Mouse (Mus musculus) small intestine, adult 2 months (tissue): Measurements from ENCODE around the gene Gm10491. TPM values are rescaled to one million over a fixed set of nuclear protein-coding genes. Genes with fewer than 3 reads are reported as not detected.

Source experiments
- H3K27ac ChIP-seq: fragments of 200-500 bp; 2 replicates; pipeline ENCODE4 v1.5.1; 2012; ENCODE audit warnings: low read depth, low read length, control low read depth, inconsistent platforms; ENCODE audit not compliant: insufficient read depth
- H3K27me3 ChIP-seq: fragments of 200-500 bp; 2 replicates; pipeline ENCODE4 v1.6.1; 2012; ENCODE audit warnings: mild to moderate bottlenecking, moderate library complexity, low read length, inconsistent platforms; ENCODE audit not compliant: control insufficient read depth, insufficient read depth
- H3K36me3 ChIP-seq: fragments of 200-500 bp; 2 replicates; pipeline ENCODE4 v1.6.1; 2012; ENCODE audit warnings: mild to moderate bottlenecking, low read length, control low read depth, inconsistent platforms; ENCODE audit not compliant: control insufficient read depth, insufficient read depth
- H3K4me1 ChIP-seq: fragments of 200-500 bp; 2 replicates; pipeline ENCODE4 v1.6.1; 2012; ENCODE audit warnings: low read length, inconsistent platforms, mixed read lengths; ENCODE audit not compliant: control insufficient read depth, insufficient read depth, insufficient read length
- H3K4me3 ChIP-seq: fragments of 200-500 bp; 2 replicates; pipeline ENCODE4 v1.5.1; 2012; ENCODE audit warnings: low read depth, mild to moderate bottlenecking, control low read depth, inconsistent platforms, low read length, moderate library complexity
- CTCF ChIP-seq: fragments of 200-500 bp; IDR thresholded peaks from 2 replicates; pipeline ENCODE4 v1.5.1; 2012; ENCODE audit warnings: low read depth, mild to moderate bottlenecking, control low read depth, inconsistent platforms, low read length, moderate library complexity, mixed read lengths; ENCODE audit not compliant: insufficient replicate concordance, insufficient read length; ENCODE audit errors: extremely low read depth
- POLR2A ChIP-seq: fragments of 200-500 bp; IDR thresholded peaks from 2 replicates; pipeline ENCODE4 v1.6.1; 2012; ENCODE audit warnings: low read depth, mild to moderate bottlenecking, control low read depth, inconsistent platforms, low read length, moderate library complexity
- WGBS: fragments of 180-500 bp; shearing (Covaris S2); methylation state at CpG from one replicate; pipeline ENCODE4 v1.1.7; 2018; 5-methylcytosine and 5-hydroxymethylcytosine counted together
- polyA plus RNA-seq: library from polyadenylated mRNA; depleted of rRNA; stranded (reverse); fragments of >200 nt; gene quantifications from 2 replicates; pipeline ENCODE4 v1.2.3, GENCODE M21; 2012; rRNA removed

Gene Gm10491
- polyA plus RNA-seq: not detected in 2 replicates

DNA sequence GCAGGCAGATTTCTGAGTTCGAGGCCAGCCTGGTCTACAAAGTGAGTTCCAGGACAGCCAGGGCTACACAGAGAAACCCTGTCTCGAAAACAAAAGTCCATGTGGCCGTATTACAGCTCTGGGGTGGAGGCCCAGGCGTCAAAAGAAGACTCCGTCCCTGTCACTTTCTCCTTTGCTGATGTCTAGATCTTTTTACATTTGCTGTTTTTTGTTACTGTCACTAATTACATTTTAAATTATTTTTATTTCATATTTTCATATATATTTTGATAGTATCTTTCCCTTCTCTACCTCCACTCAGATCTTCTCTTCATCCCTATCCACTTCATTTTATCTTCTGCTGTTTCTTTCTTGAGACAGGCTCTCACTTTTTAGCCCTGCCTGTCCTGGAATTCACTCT is at the start of gene Gm10491:
Gm10491 (minus strand) TSS at position 101 of the 400 bp plus-strand sequence.
- TF ChIP-seq CTCF (no peak), POLR2A (no peak)

DNA sequence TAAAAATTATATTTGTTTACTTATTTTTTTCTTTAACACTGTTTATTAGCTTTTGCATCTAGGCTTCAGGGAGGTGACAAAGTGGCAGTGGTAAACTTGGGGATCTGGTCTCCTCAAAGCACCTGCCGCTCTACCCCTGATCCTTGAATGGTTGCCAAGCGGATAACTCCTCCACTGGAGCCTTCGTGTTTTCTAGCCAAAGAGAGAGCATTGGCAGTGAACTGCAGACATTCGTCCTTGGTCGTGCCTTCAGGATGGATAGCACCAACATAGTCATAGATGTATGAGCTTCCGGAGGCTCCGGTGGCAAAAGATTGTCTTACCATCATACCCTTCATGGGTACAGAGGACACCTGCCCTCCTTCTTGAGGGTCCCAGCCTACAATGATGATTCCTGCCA is 42.5 kb upstream of the Gm10491 start:
- no peaks in the 10 kb centered on the region; the same call in 1 of the 2 replicates for H3K4me1 ChIP-seq
- H3K27me3 ChIP-seq: no peaks in the 10 kb centered on the region
- H3K27ac ChIP-seq: no peak overlapping the region
- no peak overlapping the region for H3K4me3 ChIP-seq
- no peaks in the 10 kb centered on the region for H3K36me3 ChIP-seq
- no peak for TF ChIP-seq CTCF
- TF ChIP-seq POLR2A: no peak
- 82% methylated on average over 7 of the region's 7 CpGs for WGBS

More for the DNA sequence above, at the start of gene Gm10491:
- Histone ChIP-seq H3K4me1 (no peaks in the 10 kb centered on the region), H3K4me3 (no peak within 1 kb of the TSS), H3K36me3 (peaks cover 5% of the 10 kb centered on the region; the same call in 1 of the 2 replicates), H3K27ac (no peak within 1 kb of the TSS), H3K27me3 (no peaks in the 10 kb centered on the region)
- 88% methylated on average over 5 of the region's 5 CpGs for WGBS

DNA sequence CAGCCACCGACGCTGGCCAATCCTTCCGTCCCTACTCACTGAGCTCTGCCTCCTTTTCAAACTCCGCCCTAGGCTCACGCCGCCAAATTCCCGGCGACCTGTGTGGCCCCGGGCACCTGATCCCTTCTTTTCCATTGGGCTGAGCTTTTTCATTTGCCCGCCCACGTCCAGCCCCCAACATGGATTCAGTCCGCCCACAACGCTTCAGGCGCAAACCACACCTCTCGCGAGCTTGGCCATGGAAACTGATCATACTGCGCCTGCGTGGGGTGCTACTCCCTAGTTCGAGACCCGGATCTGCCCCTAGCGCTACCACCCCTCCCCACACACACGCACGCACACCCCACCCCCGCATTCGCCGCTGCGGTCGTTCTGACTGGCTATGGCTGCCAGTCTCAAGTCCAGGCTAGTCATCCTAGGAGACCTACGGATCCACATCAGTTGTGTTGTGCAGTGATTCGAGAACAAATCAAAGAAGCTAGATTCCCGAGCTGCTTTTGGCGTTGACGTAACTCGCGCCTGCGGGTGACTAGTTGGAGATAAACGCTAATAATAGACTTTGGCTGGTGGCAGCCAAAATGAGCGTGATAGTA is 40.4 kb upstream of the Gm10491 start:
- Histone ChIP-seq H3K36me3 (no peaks in the 10 kb centered on the region), H3K4me3 (peak overlapping the region; percentile 80), H3K27me3 (no peaks in the 10 kb centered on the region), H3K4me1 (no peaks in the 10 kb centered on the region; the same call in 1 of the 2 replicates), H3K27ac (no peak overlapping the region)
- TF ChIP-seq POLR2A (no peak), CTCF (no peak)
- WGBS: 10% methylated on average over 38 of the region's 38 CpGs

DNA sequence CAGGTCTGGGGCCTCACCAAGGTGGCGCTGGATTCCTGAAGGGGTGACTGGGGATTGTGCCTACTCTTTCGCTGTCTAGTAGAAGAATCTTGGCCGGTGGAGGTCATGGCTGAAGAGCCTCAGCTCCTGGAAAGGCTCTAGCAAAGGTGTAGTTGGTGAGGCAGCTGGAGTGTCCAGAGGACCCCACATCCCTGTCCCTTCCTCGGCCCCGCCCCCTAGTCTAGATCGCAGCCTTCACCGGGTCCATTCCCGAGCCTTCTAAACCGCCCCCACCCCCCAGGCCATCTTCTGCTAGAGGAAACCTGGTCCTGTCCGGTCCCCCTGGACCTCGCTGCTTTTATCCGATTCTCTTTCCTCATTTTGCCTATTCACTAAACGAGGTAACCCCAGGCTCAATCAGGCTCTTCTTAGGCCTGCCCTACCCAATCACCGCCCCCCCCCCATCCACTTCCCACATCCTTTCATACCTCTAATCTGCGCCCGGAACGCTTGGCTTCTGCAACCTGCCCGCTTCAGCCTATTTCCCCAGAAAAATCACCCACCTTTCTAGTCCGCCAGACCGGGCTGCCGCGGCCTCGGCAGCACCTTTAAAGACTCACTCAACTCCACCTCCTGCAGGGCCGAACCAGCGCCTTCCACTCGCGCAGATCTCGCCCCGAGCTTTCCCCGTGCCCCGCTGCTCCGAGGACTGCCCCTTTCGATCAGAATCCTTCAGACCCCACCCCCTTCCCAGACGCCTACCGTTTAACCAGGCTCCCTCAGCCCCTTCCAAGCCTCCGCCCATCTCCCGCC is 39.7 kb upstream of the Gm10491 start, which contains the start of gene Hdac6:
Hdac6 (minus strand) TSS at position 782 of the 792 bp plus-strand sequence.
- 15% methylated on average over 36 of the region's 37 CpGs for WGBS
- Histone ChIP-seq H3K4me3 (peak within 1 kb of the TSS; percentile 80), H3K27ac (no peak within 1 kb of the TSS), H3K36me3 (no peaks in the 10 kb centered on the region), H3K27me3 (no peaks in the 10 kb centered on the region), H3K4me1 (no peaks in the 10 kb centered on the region; the same call in 1 of the 2 replicates)
- TF ChIP-seq CTCF (no peak), POLR2A (no peak)

- no peaks in the 10 kb centered on the region; the same call in 1 of the 2 replicates for H3K4me1 ChIP-seq
- no peaks in the 10 kb centered on the region for H3K27me3 ChIP-seq
- no peak overlapping the region for H3K4me3 ChIP-seq
- no peak overlapping the region for H3K27ac ChIP-seq
- WGBS: 80% methylated on average over 8 of the region's 8 CpGs
- TF ChIP-seq POLR2A: no peak
- no peak for TF ChIP-seq CTCF
- H3K36me3 ChIP-seq: no peaks in the 10 kb centered on the region
Measured at GRCm38 (mm10) chrX:7945618-7946017, 38.0 kb upstream of the Gm10491 start.

- 90% methylated on average over 6 of the region's 6 CpGs for WGBS
Measured at GRCm38 (mm10) chrX:7937667-7938066, 30.0 kb upstream of the Gm10491 start.

GRCm38 (mm10) chrX:7936874-7937273 is 29.2 kb upstream of the Gm10491 start:
- H3K27ac ChIP-seq: no peak overlapping the region
- WGBS: 76% methylated on average over 11 of the region's 11 CpGs
- no peak for TF ChIP-seq CTCF
- no peak for TF ChIP-seq POLR2A
- no peaks in the 10 kb centered on the region for H3K36me3 ChIP-seq
- H3K4me1 ChIP-seq: no peaks in the 10 kb centered on the region
- H3K27me3 ChIP-seq: no peaks in the 10 kb centered on the region
- H3K4me3 ChIP-seq: no peak overlapping the region

More at GRCm38 (mm10) chrX:7937667-7938066, 30.0 kb upstream of the Gm10491 start:
- no peaks in the 10 kb centered on the region for H3K27me3 ChIP-seq
- no peak for TF ChIP-seq CTCF
- no peak for TF ChIP-seq POLR2A
- H3K4me1 ChIP-seq: no peaks in the 10 kb centered on the region
- H3K4me3 ChIP-seq: no peak overlapping the region
- no peak overlapping the region for H3K27ac ChIP-seq
- H3K36me3 ChIP-seq: no peaks in the 10 kb centered on the region
